Mouse (Mus musculus): ENCODE measurements around the gene Arhgap35.

Arhgap35 gene

GRCm38 (mm10) chr7:16472116-16472709 lies 142.6 kb downstream of the Arhgap35 start:
- intact Hi-C loops (cut with DNase I): no loop called here

- intact Hi-C loops (cut with DNase I): no loop called here
These were observed 143.2 kb downstream of the Arhgap35 start for GRCm38 (mm10) chr7:16471549-16471948.

- intact Hi-C loops (cut with DNase I): loop anchor here (10.0 kb wide), 1 partner anchor 173 kb away; no protein-coding TSS in a partner anchor
These were observed 146.7 kb downstream of the Arhgap35 start for GRCm38 (mm10) chr7:16468115-16468514.

- intact Hi-C loops (cut with DNase I): loop anchor here (10.0 kb wide), 1 partner anchor 172 kb away; no protein-coding TSS in a partner anchor
These were observed 148.2 kb downstream of the Arhgap35 start for GRCm38 (mm10) chr7:16466565-16466964.

GRCm38 (mm10) chr7:16465568-16465967 lies 149.2 kb downstream of the Arhgap35 start:
- intact Hi-C loops (cut with DNase I): loop anchor here (10.0 kb wide), 1 partner anchor 171 kb away; no protein-coding TSS in a partner anchor

- intact Hi-C loops (cut with DNase I): loop anchor here (10.0 kb wide), 1 partner anchor 170 kb away; no protein-coding TSS in a partner anchor
These were observed 149.6 kb downstream of the Arhgap35 start for GRCm38 (mm10) chr7:16465160-16465559.

GRCm38 (mm10) chr7:16463214-16463613 lies 151.6 kb downstream of the Arhgap35 start:
- intact Hi-C loops (cut with DNase I): loop anchor here (2.0 to 10.0 kb wide), 2 partner anchors 66 to 168 kb away; no protein-coding TSS in a partner anchor

- intact Hi-C loops (cut with DNase I): loop anchor here (2.0 to 10.0 kb wide), 2 partner anchors 65 to 167 kb away; no protein-coding TSS in a partner anchor
These were observed 153.1 kb downstream of the Arhgap35 start for GRCm38 (mm10) chr7:16461705-16462104.

- intact Hi-C loops (cut with DNase I): loop anchor here (10.0 kb wide), 1 partner anchor 166 kb away; no protein-coding TSS in a partner anchor
These were observed 153.6 kb downstream of the Arhgap35 start for GRCm38 (mm10) chr7:16461151-16461550.

GRCm38 (mm10) chr7:16460566-16460965 lies 154.2 kb downstream of the Arhgap35 start:
- intact Hi-C loops (cut with DNase I): loop anchor here (10.0 kb wide), 1 partner anchor 166 kb away; no protein-coding TSS in a partner anchor

GRCm38 (mm10) chr7:16456289-16456688 lies 158.5 kb downstream of the Arhgap35 start:
- intact Hi-C loops (cut with DNase I): loop anchor here (5.0 kb wide), 1 partner anchor 41 kb away; no protein-coding TSS in a partner anchor

GRCm38 (mm10) chr7:16455016-16455415 lies 159.8 kb downstream of the Arhgap35 start:
- intact Hi-C loops (cut with DNase I): loop anchor here (5.0 kb wide), 1 partner anchor 42 kb away; no protein-coding TSS in a partner anchor

- intact Hi-C loops (cut with DNase I): no loop called here
These were observed 161.6 kb downstream of the Arhgap35 start for GRCm38 (mm10) chr7:16453118-16453711.

GRCm38 (mm10) chr7:16452587-16453073 lies 162.2 kb downstream of the Arhgap35 start, which contains the start of gene Tmem160:
Gene Tmem160 (plus strand): TSS chr7:16452779.
- intact Hi-C loops (cut with DNase I): no loop called here

GRCm38 (mm10) chr7:16451656-16452055 lies 163.1 kb downstream of the Arhgap35 start:
- intact Hi-C loops (cut with DNase I): no loop called here
